Mouse (Mus musculus) olfactory bulb, adult 2 months (tissue): ENCODE measurements around the gene Rasl10b.

Experiments
- CTCF ChIP-seq: fragments of 200-500 bp; IDR thresholded peaks from 2 replicates; pipeline ENCODE4 v1.5.1; 2012; ENCODE audit warnings: low read depth, mild to moderate bottlenecking, low read length, moderate library complexity; ENCODE audit not compliant: insufficient read depth
- POLR2A ChIP-seq: fragments of 200-500 bp; IDR thresholded peaks from 2 replicates; pipeline ENCODE4 v1.6.1; 2012; ENCODE audit warnings: mild to moderate bottlenecking, low read depth, low read length, moderate library complexity; ENCODE audit not compliant: insufficient read depth

DNA sequence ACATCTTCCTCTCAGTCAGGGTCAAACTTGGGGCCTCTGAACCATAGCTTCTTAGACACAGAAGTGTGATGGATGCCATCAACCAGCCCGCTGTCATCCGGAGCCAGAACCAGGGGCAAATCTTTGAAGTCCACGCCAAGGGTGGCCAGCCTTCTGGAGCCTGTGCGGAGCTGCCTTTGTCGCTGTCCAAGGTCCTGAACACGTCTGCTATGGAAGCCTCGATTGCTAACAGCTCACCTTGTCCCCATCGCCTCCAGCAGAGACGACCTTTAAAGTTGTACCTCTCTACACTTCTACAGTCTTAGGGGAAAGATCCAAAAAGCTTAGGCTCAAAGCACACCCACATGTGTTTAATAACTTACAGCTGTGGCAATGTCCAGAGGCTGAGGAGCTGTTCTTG lies 12.4 kb downstream of the Rasl10b start:
- TF ChIP-seq CTCF (no peak), POLR2A (no peak)
